Mouse (Mus musculus) midbrain, embryonic 16.5 days (tissue): ENCODE data around the gene Inka2. TPM values are rescaled to one million over a fixed set of nuclear protein-coding genes. Genes with fewer than 3 reads are reported as not detected.
"Not testable (repeated sequence)": the region's sequence is repeated elsewhere in the genome, so short reads cannot be mapped to it uniquely, and the experiment has no call there.

Experiments used
- ATAC-seq: fragments of 200-750 bp; cut with Nextera tagmentation; 2 replicates; pipeline ENCODE4 v1.8.0; 2017; ENCODE audit warnings: moderate TSS enrichment
- H3K27ac ChIP-seq: fragments of 300-500 bp; sonication (generic); 2 replicates; pipeline ENCODE4 v1.5.1; 2014; ENCODE audit warnings: mild to moderate bottlenecking, low read length, mixed read lengths
- H3K27me3 ChIP-seq: fragments of 300-500 bp; sonication (generic); 2 replicates; pipeline ENCODE4 v1.6.1; 2014; ENCODE audit warnings: low read depth, low read length, mixed read lengths; ENCODE audit not compliant: control insufficient read depth, insufficient read depth
- H3K36me3 ChIP-seq: fragments of 300-500 bp; sonication (generic); 2 replicates; pipeline ENCODE4 v1.6.1; 2014; ENCODE audit warnings: mild to moderate bottlenecking, low read length, moderate library complexity, mixed read lengths; ENCODE audit not compliant: control insufficient read depth, insufficient read depth
- H3K4me1 ChIP-seq: fragments of 300-500 bp; sonication (generic); 2 replicates; pipeline ENCODE4 v1.6.1; 2014; ENCODE audit warnings: mild to moderate bottlenecking, low read length, mixed read lengths; ENCODE audit not compliant: control insufficient read depth, insufficient read depth
- H3K4me2 ChIP-seq: fragments of 300-500 bp; sonication (generic); 2 replicates; pipeline ENCODE4 v1.6.1; 2014; ENCODE audit warnings: mild to moderate bottlenecking, low read length, mixed read lengths
- H3K4me3 ChIP-seq: fragments of 300-500 bp; sonication (generic); 2 replicates; pipeline ENCODE4 v1.5.1; 2014; ENCODE audit warnings: low read depth, mild to moderate bottlenecking, low read length, moderate library complexity, mixed read lengths
- H3K9ac ChIP-seq: fragments of 300-500 bp; sonication (generic); 2 replicates; pipeline ENCODE4 v1.6.1; 2014; ENCODE audit warnings: low read depth, low read length, mixed read lengths
- H3K9me3 ChIP-seq: fragments of 300-500 bp; sonication (generic); replicated peaks from 2 replicates; pipeline ENCODE4 v1.6.1; 2014; ENCODE audit warnings: mild to moderate bottlenecking, low read length, mixed read lengths; ENCODE audit not compliant: control insufficient read depth, poor library complexity, severe bottlenecking
- WGBS: fragments of 180-500 bp; shearing (Covaris S2); extraction: QIAGEN DNeasy Blood & Tissue Kit; methylation state at CpG from one replicate; pipeline ENCODE4 v1.1.7; 2014; 5-methylcytosine and 5-hydroxymethylcytosine counted together
- polyA plus RNA-seq: library from polyadenylated mRNA; unstranded; fragments of >200 nt; fragmentation: Nextera tagmentation; extraction: Ambion mirVana; gene quantifications from 2 replicates; pipeline ENCODE4 v1.2.1, GENCODE M21; 2015

The Inka2 gene
- polyA plus RNA-seq, 1 experiment from 2014 or later = 7.0 TPM

- Histone ChIP-seq H3K27me3 (no peaks in the 10 kb centered on the region), H3K9ac (peak overlapping the region; percentile 52; the same call in 1 of the 2 replicates), H3K27ac (peak overlapping the region; percentile 69), H3K36me3 (no peaks in the 10 kb centered on the region), H3K9me3 (no peaks in the 10 kb centered on the region), H3K4me1 (peaks cover 16% of the 10 kb centered on the region), H3K4me3 (no peak overlapping the region), H3K4me2 (peak overlapping the region; percentile 41)
- ATAC-seq = peak; percentile 84
- 20% methylated on average over 20 of the region's 20 CpGs for WGBS
These were observed 8.7 kb upstream of the Inka2 start for GRCm38 (mm10) chr3:105695476-105696386.

- H3K4me2 ChIP-seq = peak overlapping the region; percentile 41
- peak; percentile 43; the same call in 1 of the 2 replicates for ATAC-seq
- no peaks in the 10 kb centered on the region for H3K27me3 ChIP-seq
- 43% methylated on average over 17 of the region's 17 CpGs for WGBS
- H3K9ac ChIP-seq = peak overlapping the region; percentile 52; the same call in 1 of the 2 replicates
- peak overlapping the region; percentile 69; the same call in 1 of the 2 replicates for H3K27ac ChIP-seq
- H3K4me3 ChIP-seq = no peak overlapping the region
- H3K4me1 ChIP-seq = peaks cover 16% of the 10 kb centered on the region
- no peaks in the 10 kb centered on the region for H3K36me3 ChIP-seq
- no peaks in the 10 kb centered on the region for H3K9me3 ChIP-seq
These were observed 7.8 kb upstream of the Inka2 start for GRCm38 (mm10) chr3:105696387-105697147.

DNA sequence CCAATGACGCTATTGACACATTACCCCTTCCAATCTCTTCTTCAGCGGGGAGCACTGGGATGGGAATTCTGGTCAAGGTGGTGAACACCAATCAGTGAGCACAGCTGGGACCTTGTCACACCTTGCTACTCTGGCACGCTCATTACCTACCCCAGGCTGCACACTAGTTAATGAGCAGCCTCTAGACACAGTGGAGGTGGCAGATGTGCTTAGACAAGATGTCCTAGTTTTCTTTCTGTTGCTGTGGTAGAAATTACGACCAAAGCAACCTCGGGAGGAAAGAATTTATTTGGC, 7.3 kb upstream of the Inka2 start:
- ATAC-seq = peak; percentile 15; the same call in 1 of the 2 replicates
- 69% methylated on average over 5 of the region's 5 CpGs for WGBS
- no peak overlapping the region for H3K27ac ChIP-seq

GRCm38 (mm10) chr3:105698311-105698710, 6.1 kb upstream of the Inka2 start:
- no peak overlapping the region for H3K9ac ChIP-seq
- no peaks in the 10 kb centered on the region for H3K36me3 ChIP-seq
- WGBS = 85% methylated on average over 1 of the region's 1 CpGs
- no peaks in the 10 kb centered on the region for H3K9me3 ChIP-seq
- H3K27me3 ChIP-seq = peaks cover 9% of the 10 kb centered on the region; the same call in 1 of the 2 replicates
- ATAC-seq = no peak
- H3K4me2 ChIP-seq = no peak overlapping the region
- H3K4me3 ChIP-seq = no peak overlapping the region
- H3K4me1 ChIP-seq = peaks cover 16% of the 10 kb centered on the region
- H3K27ac ChIP-seq = no peak overlapping the region

More for the DNA sequence above, 7.3 kb upstream of the Inka2 start:
- Histone ChIP-seq H3K36me3 (no peaks in the 10 kb centered on the region), H3K4me2 (no peak overlapping the region), H3K9ac (no peak overlapping the region), H3K27me3 (peaks cover under 1% of the 10 kb centered on the region; the same call in 1 of the 2 replicates), H3K9me3 (no peaks in the 10 kb centered on the region), H3K4me3 (no peak overlapping the region), H3K4me1 (peaks cover 16% of the 10 kb centered on the region)

DNA sequence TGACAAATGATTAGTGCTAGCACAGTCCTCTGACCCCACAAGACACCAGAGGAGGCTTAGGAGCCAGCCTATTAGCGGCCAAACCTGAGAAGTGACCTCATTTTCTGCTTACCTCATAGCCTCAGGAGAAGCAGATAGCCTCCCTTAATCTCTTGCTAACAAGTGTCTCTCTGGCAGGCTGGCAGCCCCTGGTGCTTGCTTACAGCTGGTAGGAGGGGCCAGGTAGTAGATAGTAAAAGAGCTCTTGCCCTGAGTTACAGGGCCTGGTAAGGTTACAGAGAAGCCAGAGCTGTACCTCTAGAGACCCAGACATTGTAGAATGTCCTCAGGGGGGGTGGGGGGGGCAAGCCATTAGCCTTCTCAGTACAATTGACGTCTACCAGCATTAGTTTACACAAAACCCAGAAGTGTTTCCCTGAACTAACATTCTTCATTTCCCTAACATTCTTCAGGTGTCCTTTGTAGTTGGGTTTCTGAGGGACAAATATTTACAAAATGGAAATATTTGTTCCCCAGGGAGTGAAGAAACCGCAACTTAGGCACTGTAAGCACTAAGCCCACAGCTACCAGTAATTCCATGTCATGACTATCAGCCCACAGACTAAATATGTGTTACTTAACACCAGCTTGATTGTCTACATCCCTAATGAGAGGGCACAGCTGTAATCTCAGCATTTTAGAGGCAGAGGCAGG, 5.0 kb upstream of the Inka2 start:
- H3K4me3 ChIP-seq = no peak overlapping the region
- H3K27ac ChIP-seq = no peak overlapping the region
- H3K4me2 ChIP-seq = no peak overlapping the region
- no peaks in the 10 kb centered on the region for H3K36me3 ChIP-seq
- H3K9me3 ChIP-seq = no peaks in the 10 kb centered on the region
- ATAC-seq = no peak
- 61% methylated on average over 3 of the region's 3 CpGs for WGBS
- H3K4me1 ChIP-seq = peaks cover 21% of the 10 kb centered on the region
- H3K9ac ChIP-seq = no peak overlapping the region
- peaks cover 9% of the 10 kb centered on the region; the same call in 1 of the 2 replicates for H3K27me3 ChIP-seq

DNA sequence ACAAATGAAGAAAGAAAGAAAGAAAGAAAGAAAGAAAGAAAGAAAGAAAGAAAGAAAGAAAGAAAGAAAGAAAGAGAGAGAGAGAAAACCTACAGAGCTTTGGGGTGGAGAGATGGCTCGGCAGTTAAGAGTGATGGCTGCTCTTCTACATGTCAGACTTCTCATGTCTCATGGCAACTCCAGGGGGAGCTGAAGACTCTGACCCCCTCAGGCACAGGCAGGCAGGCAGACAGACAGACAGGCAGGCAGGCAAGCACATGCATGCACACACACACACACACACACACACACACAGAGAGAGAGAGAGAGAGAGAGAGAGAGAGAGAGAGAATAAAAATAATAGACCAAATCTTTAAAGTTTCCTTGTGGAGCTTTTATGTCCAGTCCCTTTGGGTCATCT, 3.6 kb upstream of the Inka2 start:
- not testable (repeated sequence) for H3K4me3 ChIP-seq, H3K27me3 ChIP-seq, H3K9ac ChIP-seq, H3K36me3 ChIP-seq, H3K27ac ChIP-seq, H3K9me3 ChIP-seq, H3K4me2 ChIP-seq, ATAC-seq
- H3K4me1 ChIP-seq = peaks cover 20% of the 10 kb centered on the region
- WGBS = 35% methylated on average over 1 of the region's 1 CpGs

DNA sequence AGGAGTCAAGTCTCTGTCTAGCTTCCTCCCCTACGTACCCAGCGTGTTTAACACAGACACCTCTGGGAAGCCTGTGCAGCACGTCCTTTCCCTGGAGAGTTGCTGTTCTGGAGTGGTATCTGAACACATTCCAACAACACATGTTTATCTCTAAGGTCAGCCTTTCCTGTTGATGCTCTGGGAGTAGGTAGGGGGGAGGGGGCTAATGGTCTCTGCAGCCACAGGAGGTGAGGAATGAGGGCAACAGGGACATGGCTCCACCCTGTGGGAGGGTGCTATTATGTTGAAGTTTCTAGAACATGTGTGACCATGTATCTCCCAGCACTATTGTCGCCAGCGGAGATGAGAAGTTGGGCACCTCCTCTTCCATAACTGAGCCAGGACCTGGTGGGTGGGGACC, 3.0 kb upstream of the Inka2 start:
- Histone ChIP-seq H3K9me3 (no peaks in the 10 kb centered on the region), H3K27ac (no peak overlapping the region), H3K4me1 (peaks cover 14% of the 10 kb centered on the region), H3K4me2 (no peak overlapping the region), H3K4me3 (no peak overlapping the region), H3K27me3 (peaks cover 16% of the 10 kb centered on the region), H3K9ac (no peak overlapping the region), H3K36me3 (no peaks in the 10 kb centered on the region)
- ATAC-seq = no peak
- 67% methylated on average over 5 of the region's 5 CpGs for WGBS

DNA sequence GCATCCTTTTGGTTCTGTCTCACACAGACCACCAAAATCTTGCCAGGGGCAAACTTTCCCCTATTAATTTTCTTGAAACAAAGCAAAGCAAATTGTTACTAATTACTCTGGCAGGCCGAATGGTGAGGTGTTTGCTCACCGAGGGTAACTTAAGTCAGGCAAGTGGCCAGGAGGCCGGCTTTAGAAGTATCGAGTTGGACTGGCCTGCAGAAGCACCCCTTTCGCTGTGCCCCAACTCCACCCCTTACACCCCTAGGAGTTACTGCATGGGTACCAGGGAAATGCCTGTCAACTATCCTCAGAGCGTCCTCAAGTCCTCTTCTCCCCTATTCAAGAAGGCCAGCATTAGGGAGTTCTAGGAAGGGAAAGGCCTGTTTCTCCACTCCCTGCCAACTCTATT, 828 bp upstream of the Inka2 start:
- no peak overlapping the region for H3K9ac ChIP-seq
- H3K4me3 ChIP-seq = no peak overlapping the region
- H3K4me2 ChIP-seq = no peak overlapping the region
- no peak overlapping the region for H3K27ac ChIP-seq
- 45% methylated on average over 6 of the region's 6 CpGs for WGBS
- no peaks in the 10 kb centered on the region for H3K9me3 ChIP-seq
- H3K36me3 ChIP-seq = no peaks in the 10 kb centered on the region
- peaks cover 16% of the 10 kb centered on the region for H3K27me3 ChIP-seq
- H3K4me1 ChIP-seq = peaks cover 13% of the 10 kb centered on the region
- no peak for ATAC-seq
